Mouse (Mus musculus) layer of hippocampus, adult 2 months (tissue): ENCODE measurements around the gene Hmgn1. TPM values are rescaled to one million over a fixed set of nuclear protein-coding genes. Genes with fewer than 3 reads are reported as not detected.
A peak's percentile ranks its signal among the peaks of the same experiment; 100 is the strongest.

Experiments
- DNase-seq, 2 experiments: peaks; one replicate each; pipeline ENCODE4 v3.0.0; 2022; ENCODE audit warnings: low spot score in 2 of 2
- H3K27ac ChIP-seq: fragments of 200-600 bp; 2 replicates; pipeline ENCODE4 v1.8.1; 2022
- H3K4me3 ChIP-seq: fragments of 200-600 bp; 2 replicates; pipeline ENCODE4 v1.8.1; 2022; ENCODE audit warnings: mild to moderate bottlenecking
- CTCF ChIP-seq: fragments of 200-600 bp; conservative IDR thresholded peaks from 2 replicates; pipeline ENCODE4 v1.8.1; 2022; ENCODE audit warnings: antibody characterized with exemption, mild to moderate bottlenecking, moderate library complexity
- long read RNA-seq, 2 experiments: library from polyadenylated mRNA; stranded (forward); transcript quantifications; one replicate each; pipeline ENCODE4 v2.0.0; 2021; ENCODE audit warnings: borderline mapping rate in 2 of 2
- total RNA-seq, 2 experiments: library from RNA; stranded (reverse); gene quantifications; 2 replicates each; pipeline ENCODE4 v1.2.3; 2021

Hmgn1 gene
- 10 to 100 TPM; 68.5 to 73.7 TPM for total RNA-seq
- long read RNA-seq, experiment 1, transcript Hmgn1-201 (6 exons, 2,174 nt) = major isoform, 14 of 24 reads
- long read RNA-seq, experiment 1, partial matches to known transcripts = 2 of 24 reads
- long read RNA-seq, experiment 1, other reads (novel, unspliced or antisense) = 8 of 24 reads
- long read RNA-seq, experiment 2, transcript Hmgn1-201 (6 exons, 2,174 nt) = major isoform, 38 of 45 reads
- long read RNA-seq, experiment 2, partial matches to known transcripts = 2 of 45 reads
- long read RNA-seq, experiment 2, other reads (novel, unspliced or antisense) = 5 of 45 reads

GRCm38 (mm10) chr16:96127657-96128344 lies at the start of gene Hmgn1:
Gene Hmgn1 (minus strand): TSS chr16:96127729.
- H3K4me3 ChIP-seq = peak within 1 kb of the TSS; percentile 86
- DNase-seq = peak; percentile 95 to 97
- no peak for TF ChIP-seq CTCF
- H3K27ac ChIP-seq = peak within 1 kb of the TSS; percentile 98

- no peak for DNase-seq
- Histone ChIP-seq H3K4me3 (no peak overlapping the region), H3K27ac (no peak overlapping the region)
- TF ChIP-seq CTCF = no peak
Observed at GRCm38 (mm10) chr16:96175399-96175798, 47.9 kb upstream of the Hmgn1 start.

- H3K4me3 ChIP-seq = no peak overlapping the region
- no peak for DNase-seq
- no peak for TF ChIP-seq CTCF
- no peak overlapping the region for H3K27ac ChIP-seq
Observed at GRCm38 (mm10) chr16:96173648-96174047, 46.1 kb upstream of the Hmgn1 start.

GRCm38 (mm10) chr16:96168837-96169236 lies 41.3 kb upstream of the Hmgn1 start:
- no peak overlapping the region for H3K4me3 ChIP-seq
- H3K27ac ChIP-seq = no peak overlapping the region
- no peak for TF ChIP-seq CTCF
- no peak for DNase-seq

- TF ChIP-seq CTCF = no peak
- peak; percentile 18 to 26 for DNase-seq
- H3K27ac ChIP-seq = peak overlapping the region; percentile 18; the same call in 1 of the 2 replicates
- no peak overlapping the region for H3K4me3 ChIP-seq
Observed at GRCm38 (mm10) chr16:96165723-96166264, 38.3 kb upstream of the Hmgn1 start.

- no peak overlapping the region for H3K27ac ChIP-seq
- no peak for TF ChIP-seq CTCF
Observed at GRCm38 (mm10) chr16:96161336-96161735, 33.8 kb upstream of the Hmgn1 start.

GRCm38 (mm10) chr16:96160927-96161326 lies 33.4 kb upstream of the Hmgn1 start:
- TF ChIP-seq CTCF = no peak
- DNase-seq = no peak
- Histone ChIP-seq H3K4me3 (no peak overlapping the region), H3K27ac (no peak overlapping the region)

More at GRCm38 (mm10) chr16:96161336-96161735, 33.8 kb upstream of the Hmgn1 start:
- DNase-seq = no peak
- H3K4me3 ChIP-seq = no peak overlapping the region

- no peak for DNase-seq
- no peak for TF ChIP-seq CTCF
- Histone ChIP-seq H3K4me3 (peak overlapping the region; percentile 64; the same call in 1 of the 2 replicates), H3K27ac (no peak overlapping the region)
Observed at GRCm38 (mm10) chr16:96159794-96160346, 32.3 kb upstream of the Hmgn1 start.

- peak; percentile 63 for TF ChIP-seq CTCF
- Histone ChIP-seq H3K4me3 (peak overlapping the region; percentile 64), H3K27ac (peak overlapping the region; percentile 72)
- peak in 1 of 2 experiments; percentile 51 for DNase-seq
Observed at GRCm38 (mm10) chr16:96159091-96159731, 31.7 kb upstream of the Hmgn1 start.

GRCm38 (mm10) chr16:96158511-96159080 lies 31.1 kb upstream of the Hmgn1 start:
- DNase-seq = no peak
- H3K27ac ChIP-seq = peak overlapping the region; percentile 72
- H3K4me3 ChIP-seq = peak overlapping the region; percentile 64
- TF ChIP-seq CTCF = no peak

GRCm38 (mm10) chr16:96157171-96157570 lies 29.6 kb upstream of the Hmgn1 start:
- H3K4me3 ChIP-seq = no peak overlapping the region
- no peak for TF ChIP-seq CTCF
- peak overlapping the region; percentile 56 for H3K27ac ChIP-seq
- peak; percentile 67 to 73 for DNase-seq

- Histone ChIP-seq H3K4me3 (no peak overlapping the region), H3K27ac (no peak overlapping the region)
- TF ChIP-seq CTCF = no peak
- DNase-seq = peak; percentile 62 to 80
Observed at GRCm38 (mm10) chr16:96156019-96156418, 28.5 kb upstream of the Hmgn1 start.

GRCm38 (mm10) chr16:96154476-96154875 lies 26.9 kb upstream of the Hmgn1 start:
- no peak for DNase-seq
- Histone ChIP-seq H3K27ac (no peak overlapping the region), H3K4me3 (no peak overlapping the region)
- no peak for TF ChIP-seq CTCF
